Mouse (Mus musculus): ENCODE results near the gene Cyth3. TPM values are rescaled to one million over a fixed set of nuclear protein-coding genes. Genes with fewer than 3 reads are reported as not detected.

Gene Cyth3
- 27.8 and 29.4 TPM in 2 replicates for polyA plus RNA-seq (2014; fragmentation: Nextera tagmentation; extraction: Ambion mirVana)

- DNase-seq (ENCODE audit: low spot score) (peak; percentile 97), ATAC-seq (replicated peaks; ENCODE audit: low FRiP score) (peak; percentile 97)
- peak within 1 kb of the TSS; percentile 83 for H3K9ac ChIP-seq (ENCODE audit: low read length)
- 8% methylated on average over 46 of the region's 46 CpGs for WGBS
- 0 out of 2 replicates have a peak within 1 kb of the TSS, but pooled peaks have one; percentile 50 for H3K27ac ChIP-seq (ENCODE audit: low read depth, low read length)
- no peaks in the 10 kb centered on the region for H3K9me3 ChIP-seq (ENCODE audit: control insufficient read depth, low read length)
- no peaks in the 10 kb centered on the region for H3K27me3 ChIP-seq (ENCODE audit: control insufficient read depth, insufficient read depth, low read length)
- peaks cover 7% of the 10 kb centered on the region; the same call in 1 of the 2 replicates for H3K4me1 ChIP-seq (replicated peaks; ENCODE audit: control insufficient read depth, insufficient read depth, low read length)
- peak within 1 kb of the TSS; percentile 87 for H3K4me3 ChIP-seq (ENCODE audit: low read depth, low read length)
- peak within 1 kb of the TSS; percentile 77 for H3K4me2 ChIP-seq (ENCODE audit: low read depth, low read length, severe bottlenecking)
- no peaks in the 10 kb centered on the region for H3K36me3 ChIP-seq (ENCODE audit: control insufficient read depth, insufficient read depth, low read length)
Measured at GRCm38 (mm10) chr5:143621893-143622622, at the start of gene Cyth3. Gene Cyth3, plus strand, starts transcription at chr5:143622447.

- Histone ChIP-seq H3K27me3 (ENCODE audit: control insufficient read depth, insufficient read depth, low read length) (no peaks in the 10 kb centered on the region), H3K9me3 (ENCODE audit: control insufficient read depth, low read length) (no peaks in the 10 kb centered on the region), H3K4me1 (replicated peaks; ENCODE audit: control insufficient read depth, insufficient read depth, low read length) (no peaks in the 10 kb centered on the region), H3K9ac (ENCODE audit: low read length) (no peak overlapping the region), H3K4me3 (ENCODE audit: low read depth, low read length) (no peak overlapping the region), H3K27ac (ENCODE audit: low read depth, low read length) (no peak overlapping the region), H3K36me3 (ENCODE audit: control insufficient read depth, insufficient read depth, low read length) (no peaks in the 10 kb centered on the region), H3K4me2 (ENCODE audit: low read depth, low read length, severe bottlenecking) (no peak overlapping the region)
- DNase-seq (ENCODE audit: low spot score) (no peak), ATAC-seq (replicated peaks; ENCODE audit: low FRiP score) (no peak)
- WGBS = 91% methylated on average over 4 of the region's 4 CpGs
Measured at GRCm38 (mm10) chr5:143573067-143573466, 49.2 kb upstream of the Cyth3 start.

GRCm38 (mm10) chr5:143574261-143575178, 47.7 kb upstream of the Cyth3 start:
- no peak overlapping the region for H3K9ac ChIP-seq (ENCODE audit: low read length)
- no peak for ATAC-seq (replicated peaks; ENCODE audit: low FRiP score)
- no peak overlapping the region for H3K4me2 ChIP-seq (ENCODE audit: low read depth, low read length, severe bottlenecking)
- H3K27me3 ChIP-seq (ENCODE audit: control insufficient read depth, insufficient read depth, low read length) = no peaks in the 10 kb centered on the region
- no peak for DNase-seq (ENCODE audit: low spot score)
- 87% methylated on average over 19 of the region's 19 CpGs for WGBS
- H3K4me3 ChIP-seq (ENCODE audit: low read depth, low read length) = no peak overlapping the region
- H3K36me3 ChIP-seq (ENCODE audit: control insufficient read depth, insufficient read depth, low read length) = no peaks in the 10 kb centered on the region
- no peak overlapping the region for H3K27ac ChIP-seq (ENCODE audit: low read depth, low read length)
- no peaks in the 10 kb centered on the region for H3K4me1 ChIP-seq (replicated peaks; ENCODE audit: control insufficient read depth, insufficient read depth, low read length)
- H3K9me3 ChIP-seq (ENCODE audit: control insufficient read depth, low read length) = no peaks in the 10 kb centered on the region

GRCm38 (mm10) chr5:143579537-143580203, 42.6 kb upstream of the Cyth3 start:
- Histone ChIP-seq H3K9me3 (ENCODE audit: control insufficient read depth, low read length) (no peaks in the 10 kb centered on the region), H3K4me3 (ENCODE audit: low read depth, low read length) (no peak overlapping the region), H3K9ac (ENCODE audit: low read length) (no peak overlapping the region), H3K4me2 (ENCODE audit: low read depth, low read length, severe bottlenecking) (no peak overlapping the region), H3K27ac (ENCODE audit: low read depth, low read length) (no peak overlapping the region), H3K27me3 (ENCODE audit: control insufficient read depth, insufficient read depth, low read length) (no peaks in the 10 kb centered on the region), H3K4me1 (replicated peaks; ENCODE audit: control insufficient read depth, insufficient read depth, low read length) (no peaks in the 10 kb centered on the region), H3K36me3 (ENCODE audit: control insufficient read depth, insufficient read depth, low read length) (no peaks in the 10 kb centered on the region)
- 92% methylated on average over 10 of the region's 10 CpGs for WGBS
- no peak for ATAC-seq (replicated peaks; ENCODE audit: low FRiP score)
- no peak for DNase-seq (ENCODE audit: low spot score)

GRCm38 (mm10) chr5:143580982-143581381, 41.3 kb upstream of the Cyth3 start:
- WGBS = 92% methylated on average over 2 of the region's 2 CpGs

GRCm38 (mm10) chr5:143581874-143582273, 40.4 kb upstream of the Cyth3 start:
- H3K27ac ChIP-seq (ENCODE audit: low read depth, low read length) = no peak overlapping the region
- no peak overlapping the region for H3K4me3 ChIP-seq (ENCODE audit: low read depth, low read length)
- no peak for ATAC-seq (replicated peaks; ENCODE audit: low FRiP score)
- no peaks in the 10 kb centered on the region for H3K4me1 ChIP-seq (replicated peaks; ENCODE audit: control insufficient read depth, insufficient read depth, low read length)
- H3K36me3 ChIP-seq (ENCODE audit: control insufficient read depth, insufficient read depth, low read length) = no peaks in the 10 kb centered on the region
- DNase-seq (ENCODE audit: low spot score) = no peak
- WGBS = 89% methylated on average over 8 of the region's 8 CpGs
- no peak overlapping the region for H3K4me2 ChIP-seq (ENCODE audit: low read depth, low read length, severe bottlenecking)
- H3K9me3 ChIP-seq (ENCODE audit: control insufficient read depth, low read length) = no peaks in the 10 kb centered on the region
- no peaks in the 10 kb centered on the region for H3K27me3 ChIP-seq (ENCODE audit: control insufficient read depth, insufficient read depth, low read length)
- no peak overlapping the region for H3K9ac ChIP-seq (ENCODE audit: low read length)

More at GRCm38 (mm10) chr5:143580982-143581381, 41.3 kb upstream of the Cyth3 start:
- no peaks in the 10 kb centered on the region for H3K4me1 ChIP-seq (replicated peaks; ENCODE audit: control insufficient read depth, insufficient read depth, low read length)
- H3K36me3 ChIP-seq (ENCODE audit: control insufficient read depth, insufficient read depth, low read length) = no peaks in the 10 kb centered on the region
- ATAC-seq (replicated peaks; ENCODE audit: low FRiP score) (no peak), DNase-seq (ENCODE audit: low spot score) (no peak)
- no peaks in the 10 kb centered on the region for H3K9me3 ChIP-seq (ENCODE audit: control insufficient read depth, low read length)
- no peak overlapping the region for H3K4me3 ChIP-seq (ENCODE audit: low read depth, low read length)
- H3K9ac ChIP-seq (ENCODE audit: low read length) = no peak overlapping the region
- H3K27me3 ChIP-seq (ENCODE audit: control insufficient read depth, insufficient read depth, low read length) = no peaks in the 10 kb centered on the region
- H3K27ac ChIP-seq (ENCODE audit: low read depth, low read length) = no peak overlapping the region
- no peak overlapping the region for H3K4me2 ChIP-seq (ENCODE audit: low read depth, low read length, severe bottlenecking)

GRCm38 (mm10) chr5:143583081-143583480, 39.2 kb upstream of the Cyth3 start:
- Histone ChIP-seq H3K4me2 (ENCODE audit: low read depth, low read length, severe bottlenecking) (no peak overlapping the region), H3K9ac (ENCODE audit: low read length) (no peak overlapping the region), H3K9me3 (ENCODE audit: control insufficient read depth, low read length) (no peaks in the 10 kb centered on the region), H3K27ac (ENCODE audit: low read depth, low read length) (no peak overlapping the region), H3K27me3 (ENCODE audit: control insufficient read depth, insufficient read depth, low read length) (no peaks in the 10 kb centered on the region), H3K4me3 (ENCODE audit: low read depth, low read length) (no peak overlapping the region), H3K4me1 (replicated peaks; ENCODE audit: control insufficient read depth, insufficient read depth, low read length) (no peaks in the 10 kb centered on the region), H3K36me3 (ENCODE audit: control insufficient read depth, insufficient read depth, low read length) (no peaks in the 10 kb centered on the region)
- ATAC-seq (replicated peaks; ENCODE audit: low FRiP score) (no peak), DNase-seq (ENCODE audit: low spot score) (no peak)
- 90% methylated on average over 10 of the region's 10 CpGs for WGBS

- Histone ChIP-seq H3K36me3 (ENCODE audit: control insufficient read depth, insufficient read depth, low read length) (no peaks in the 10 kb centered on the region), H3K27me3 (ENCODE audit: control insufficient read depth, insufficient read depth, low read length) (no peaks in the 10 kb centered on the region), H3K9ac (ENCODE audit: low read length) (no peak overlapping the region), H3K9me3 (ENCODE audit: control insufficient read depth, low read length) (no peaks in the 10 kb centered on the region), H3K4me1 (replicated peaks; ENCODE audit: control insufficient read depth, insufficient read depth, low read length) (no peaks in the 10 kb centered on the region; the same call in 1 of the 2 replicates), H3K27ac (ENCODE audit: low read depth, low read length) (no peak overlapping the region), H3K4me2 (ENCODE audit: low read depth, low read length, severe bottlenecking) (no peak overlapping the region), H3K4me3 (ENCODE audit: low read depth, low read length) (no peak overlapping the region)
- ATAC-seq (replicated peaks; ENCODE audit: low FRiP score) (no peak), DNase-seq (ENCODE audit: low spot score) (no peak)
- 88% methylated on average over 5 of the region's 5 CpGs for WGBS
Measured at GRCm38 (mm10) chr5:143584982-143585381, 37.3 kb upstream of the Cyth3 start.
